Mouse (Mus musculus): ENCODE results near the gene Olfr1512.
"Not testable (repeated sequence)": the region's sequence is repeated elsewhere in the genome, so short reads cannot be mapped to it uniquely, and the experiment has no call there.

The Olfr1512 gene

DNA sequence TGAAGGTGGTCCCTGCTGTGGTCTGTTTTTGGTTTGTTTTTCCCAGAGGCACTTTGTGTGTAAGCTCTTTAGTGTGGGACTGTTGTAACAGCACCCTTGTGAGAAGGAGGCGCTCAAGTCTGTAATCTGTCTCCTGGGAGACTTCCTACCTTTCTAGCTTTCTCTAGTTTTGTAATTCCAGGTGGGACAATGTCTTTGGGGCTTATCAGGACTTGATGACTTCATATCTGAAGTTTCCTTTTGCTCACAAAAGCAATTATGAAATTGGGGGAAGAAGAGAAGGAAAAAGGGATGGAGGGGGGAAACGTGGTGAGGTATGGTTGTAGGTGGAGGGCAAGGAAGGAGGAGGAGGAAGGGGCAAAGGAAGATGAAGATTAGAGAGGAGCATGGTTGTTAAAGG is at the start of gene Olfr1512:
TSS of gene Olfr1512 (minus strand) at position 101 of the 400 bp plus-strand sequence.
- no peak for DNase-seq (ENCODE audit: low spot score in 2 of 2)

DNA sequence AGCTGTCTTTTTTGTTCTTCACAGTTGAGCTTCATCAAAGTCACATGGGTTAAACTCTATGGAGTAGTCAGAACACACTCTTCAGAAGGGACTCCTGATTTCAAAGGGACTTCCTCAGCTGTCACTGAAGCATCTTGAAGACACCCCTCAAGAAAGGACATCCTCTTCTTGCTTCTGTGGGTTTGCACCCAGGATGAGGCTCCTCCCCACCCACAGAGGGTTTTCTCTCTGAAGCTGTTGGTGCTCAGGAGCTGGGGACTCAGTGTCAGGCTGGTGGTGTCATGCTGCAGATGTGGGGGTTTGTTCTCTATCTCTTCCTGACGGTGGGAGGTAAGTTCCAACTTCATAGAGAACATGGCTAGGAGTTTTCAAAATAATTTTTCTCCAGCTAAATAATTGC is 48.7 kb upstream of the Olfr1512 start:
- DNase-seq (ENCODE audit: low spot score in 2 of 2) = no peak

DNA sequence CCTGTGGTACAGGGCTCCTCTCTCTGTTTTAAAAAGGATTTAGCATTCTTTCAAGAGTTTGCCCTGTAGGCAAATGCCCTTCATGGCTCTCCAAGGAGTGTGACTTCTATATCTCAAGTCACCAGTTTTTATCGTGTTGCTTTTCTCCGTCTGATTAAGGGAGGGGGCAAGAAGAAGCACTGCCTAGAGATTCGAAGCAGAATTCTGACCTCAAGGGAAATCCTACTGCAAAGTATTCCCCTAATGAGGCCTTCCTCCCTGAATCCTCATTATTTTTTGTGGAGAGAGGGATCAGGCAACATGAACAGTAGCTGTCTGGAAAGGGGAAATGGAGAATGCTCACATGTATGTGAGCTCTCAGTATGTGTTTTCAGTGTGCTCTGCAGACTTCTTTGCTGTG is 35.3 kb upstream of the Olfr1512 start, which contains the start of gene Olfr1510:
TSS of gene Olfr1510 (minus strand) at position 101 of the 400 bp plus-strand sequence.
- DNase-seq (ENCODE audit: low spot score in 2 of 2) = no peak

GRCm38 (mm10) chr14:52410142-52410919 is 31.4 kb upstream of the Olfr1512 start:
- DNase-seq (ENCODE audit: low spot score in 2 of 2) = not testable (repeated sequence)

DNA sequence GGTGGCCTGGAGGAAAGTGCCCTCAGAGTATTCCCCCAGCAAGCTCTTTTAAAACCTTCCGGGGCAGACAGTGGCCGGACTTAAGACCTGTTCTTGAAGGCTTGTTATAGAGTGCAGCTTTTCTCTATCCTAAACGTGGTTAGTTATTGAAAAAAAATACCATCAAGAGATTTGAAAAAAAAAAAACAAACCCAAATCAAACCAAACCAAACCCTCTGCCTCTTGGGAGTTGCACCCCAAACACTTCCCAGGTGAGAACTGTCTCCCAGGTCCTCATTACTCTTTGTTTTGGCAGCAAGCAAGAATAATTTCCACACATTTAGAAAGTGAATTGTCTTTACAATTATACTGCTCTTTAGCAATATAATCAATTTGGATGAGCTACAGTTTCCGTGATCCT is 18.3 kb upstream of the Olfr1512 start, which contains the start of gene Olfr1511:
TSS of gene Olfr1511 (minus strand) at position 101 of the 400 bp plus-strand sequence.
- DNase-seq (ENCODE audit: low spot score in 2 of 2) = no peak

DNA sequence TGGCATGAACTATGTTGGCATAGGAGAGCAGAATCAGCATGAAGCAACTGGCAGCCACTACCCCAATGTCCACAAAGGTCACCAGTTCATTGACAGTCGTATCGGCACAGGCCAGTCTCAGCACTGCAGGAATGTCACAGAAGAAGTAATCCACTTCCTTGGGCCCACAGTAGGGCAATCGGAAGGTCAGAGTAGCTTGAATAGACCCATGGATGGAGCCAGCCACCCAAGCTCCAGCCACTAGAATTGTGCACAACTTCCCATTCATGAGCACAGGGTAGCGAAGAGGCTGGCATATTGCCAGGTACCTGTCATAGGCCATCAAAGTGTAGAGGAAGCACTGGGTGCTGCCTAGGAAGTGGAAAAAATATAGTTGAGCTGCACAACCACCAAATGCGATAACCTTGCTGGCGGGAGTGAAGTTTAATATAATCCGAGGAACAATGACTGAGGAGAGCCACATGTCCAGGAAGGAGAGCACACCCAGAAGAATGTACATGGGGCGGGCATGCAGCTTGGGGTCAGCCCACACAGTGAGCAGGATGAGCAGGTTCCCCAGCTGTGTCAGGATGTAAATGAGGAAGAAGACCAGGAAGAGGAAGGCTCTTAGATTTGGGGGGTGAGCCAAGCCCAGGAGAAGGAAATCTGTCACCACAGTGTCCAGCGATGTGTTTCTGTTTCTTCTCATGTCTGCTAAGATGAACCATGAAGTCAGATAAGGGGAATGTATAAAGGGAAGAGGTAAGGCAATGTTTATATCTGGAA is 11.3 kb upstream of the Olfr1512 start:
- DNase-seq (ENCODE audit: low spot score in 2 of 2) = not testable (repeated sequence)

GRCm38 (mm10) chr14:52368741-52369140 is 10.2 kb downstream of the Olfr1512 start:
- DNase-seq (ENCODE audit: low spot score in 2 of 2) = no peak

DNA sequence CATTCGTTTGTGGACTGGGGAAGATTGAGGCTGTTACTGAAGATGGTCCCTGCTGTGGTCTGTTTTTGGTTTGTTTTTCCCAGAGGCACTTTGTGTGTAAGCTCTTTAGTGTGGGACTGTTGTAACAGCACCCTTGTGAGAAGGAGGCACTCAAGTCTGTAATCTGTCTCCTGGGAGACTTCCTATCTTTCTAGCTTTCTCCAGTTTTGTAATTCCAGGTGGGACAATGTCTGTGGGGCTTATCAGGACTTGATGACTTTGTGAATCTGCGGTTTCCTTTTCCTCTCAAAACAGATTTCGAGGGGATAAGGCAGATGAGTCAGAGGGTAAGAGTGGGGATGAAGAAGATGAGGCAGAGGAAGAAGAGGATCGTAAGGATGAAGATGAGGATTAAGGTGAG is 22.7 kb downstream of the Olfr1512 start, which contains the start of gene Olfr1513:
TSS of gene Olfr1513 (minus strand) at position 101 of the 400 bp plus-strand sequence.
- no peak for DNase-seq (ENCODE audit: low spot score in 2 of 2)

GRCm38 (mm10) chr14:52339512-52339852 is 39.5 kb downstream of the Olfr1512 start:
- DNase-seq (ENCODE audit: low spot score in 2 of 2) = no peak

GRCm38 (mm10) chr14:52338751-52339511 is 40.0 kb downstream of the Olfr1512 start:
- peak; percentile 21 to 30 for DNase-seq (ENCODE audit: low spot score in 2 of 2)

DNA sequence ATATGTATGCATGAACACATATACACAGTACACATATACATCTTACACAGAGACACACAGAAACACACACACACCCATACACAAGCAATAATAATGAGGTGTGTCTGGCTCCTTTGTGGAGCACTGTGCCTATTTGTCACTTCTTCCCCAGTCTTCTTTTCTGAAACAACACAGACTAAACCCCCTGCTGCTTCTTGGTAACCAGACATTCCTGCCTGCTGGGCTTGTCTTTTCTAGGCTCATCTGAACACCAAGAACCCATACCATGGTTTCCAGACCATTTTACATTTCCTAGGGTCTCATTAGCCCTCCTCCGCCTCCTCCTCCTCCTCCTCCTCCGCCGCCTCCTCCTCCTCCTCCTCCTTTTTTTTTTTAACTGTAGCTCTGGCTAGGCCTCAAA is 46.8 kb downstream of the Olfr1512 start:
- DNase-seq (ENCODE audit: low spot score in 2 of 2) = no peak

DNA sequence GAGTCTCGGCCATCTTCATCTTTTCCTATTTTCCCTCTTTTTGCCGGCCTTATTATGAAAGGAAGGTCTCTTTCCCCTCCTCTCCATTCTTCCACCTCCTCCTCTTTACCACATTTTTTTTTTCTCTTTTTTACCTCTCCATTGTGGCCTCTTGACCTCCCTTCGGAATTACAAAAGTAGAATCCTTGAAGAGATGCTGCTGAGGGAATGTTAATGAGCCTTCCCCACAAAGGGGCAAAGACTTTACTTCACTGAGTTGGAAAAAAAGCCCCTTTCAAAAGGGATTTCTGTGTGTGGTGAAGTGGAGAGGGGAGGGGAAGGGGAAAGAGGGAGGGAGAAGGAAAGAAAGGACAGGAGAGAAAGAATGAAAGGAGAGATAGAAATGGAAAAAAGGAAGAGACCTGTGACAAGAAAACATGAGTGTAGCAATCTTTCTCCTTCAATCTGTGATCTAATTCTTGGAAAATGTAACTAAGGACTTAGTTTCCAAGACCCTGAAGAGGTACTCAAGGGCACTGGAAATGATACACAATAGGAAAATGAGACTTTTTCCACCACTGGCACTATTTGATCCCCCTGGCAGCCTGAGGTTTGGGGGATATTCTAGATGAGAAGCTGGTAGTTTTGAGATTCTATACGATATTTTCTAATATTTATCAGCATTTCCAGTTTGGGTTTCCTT is 47.8 kb downstream of the Olfr1512 start:
- DNase-seq (ENCODE audit: low spot score in 2 of 2) = no peak

DNA sequence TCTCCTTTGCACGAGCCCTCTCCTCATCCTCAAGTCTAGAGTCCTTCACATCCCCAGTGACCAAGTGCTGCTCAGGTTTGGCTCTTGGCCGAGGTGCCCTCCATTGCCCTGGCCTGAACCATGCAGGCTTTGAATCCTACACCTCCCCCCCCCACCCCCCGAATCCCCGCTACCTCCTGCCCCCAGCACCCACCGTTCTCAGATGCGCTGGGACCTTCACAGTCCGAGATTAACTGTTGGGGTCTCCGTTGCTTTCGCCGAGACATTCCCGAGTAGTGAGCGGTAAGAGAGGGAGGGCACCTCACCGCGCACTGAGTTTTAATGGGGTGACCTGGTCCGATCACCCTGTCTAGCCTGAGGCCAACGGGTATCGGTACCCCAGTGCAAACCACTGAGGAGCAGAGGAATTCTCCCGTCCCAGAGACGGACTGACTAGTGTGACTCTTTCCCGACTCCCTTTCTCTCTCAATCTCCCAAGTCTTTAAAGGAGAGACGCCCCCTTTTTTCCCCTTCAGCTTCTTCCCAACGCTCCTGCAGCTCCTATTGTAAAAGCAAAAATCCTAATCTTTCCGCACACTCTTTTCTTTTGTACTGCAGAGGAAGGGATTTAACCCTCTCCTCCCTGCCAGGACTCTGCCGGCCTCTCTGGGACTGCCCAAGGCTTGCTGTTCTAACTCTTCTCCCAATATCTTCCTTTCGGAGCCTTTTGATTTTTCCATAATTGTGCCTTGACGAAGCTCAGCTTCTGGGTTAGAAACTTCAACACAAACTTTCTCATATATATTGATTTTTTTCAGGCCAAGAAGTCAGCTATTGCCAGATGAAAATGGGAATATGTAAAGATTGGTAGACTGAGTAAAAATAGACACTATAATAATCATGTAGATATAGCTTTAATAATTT is 50.8 kb downstream of the Olfr1512 start, which contains the start of gene Sall2:
TSS of gene Sall2 (minus strand) at position 853 of the 903 bp plus-strand sequence.
- no peak for DNase-seq (ENCODE audit: low spot score in 2 of 2)

DNA sequence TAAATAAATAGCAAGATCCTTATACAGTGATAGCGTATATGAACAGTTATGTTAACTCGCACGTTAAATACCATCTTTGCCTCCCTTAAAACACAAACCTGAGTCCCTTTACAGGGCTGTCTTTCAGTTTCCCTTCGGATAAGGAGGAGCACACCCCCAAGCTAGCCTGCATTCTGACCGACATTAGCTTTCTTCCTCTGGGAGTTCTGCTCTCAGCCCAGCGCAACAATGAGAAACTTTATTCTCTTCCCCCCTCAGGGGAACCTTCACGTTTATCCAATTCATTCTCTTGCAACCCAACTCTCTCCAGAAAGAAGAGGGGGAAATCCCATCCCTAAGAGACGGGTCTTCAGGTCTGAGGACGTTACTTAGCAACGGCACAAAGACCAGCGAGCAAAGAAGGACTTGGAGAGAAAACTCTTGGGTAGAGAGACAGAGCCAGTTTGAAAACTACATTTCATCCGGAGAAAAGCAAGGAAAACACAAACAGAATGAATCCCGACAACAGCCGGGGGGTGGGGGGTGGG is 51.5 kb downstream of the Olfr1512 start:
- DNase-seq (ENCODE audit: low spot score in 2 of 2) = no peak

DNA sequence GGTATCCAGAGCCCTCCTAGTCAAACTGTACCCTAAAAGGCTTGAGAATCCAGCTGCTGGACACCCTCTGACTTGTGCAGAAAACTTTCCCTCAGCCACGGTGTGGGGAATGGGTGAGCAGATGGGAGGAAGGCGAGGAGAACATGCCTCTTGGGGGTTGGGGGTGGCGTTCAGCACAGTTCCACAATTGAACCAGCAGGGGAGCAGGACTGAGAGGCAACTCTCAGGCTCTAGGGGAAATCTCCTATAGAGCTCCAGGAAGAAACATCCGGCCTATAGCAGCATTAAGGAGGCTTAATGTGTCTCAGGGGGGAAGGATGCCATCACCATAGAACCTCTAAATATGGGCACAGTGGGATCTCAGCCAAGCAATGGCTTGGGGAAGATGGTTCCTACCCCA is 53.1 kb downstream of the Olfr1512 start:
- DNase-seq (ENCODE audit: low spot score in 2 of 2) = no peak
